Mouse (Mus musculus): ENCODE measurements around the gene Sdccag8. TPM values are rescaled to one million over a fixed set of nuclear protein-coding genes. Genes with fewer than 3 reads are reported as not detected.

The Sdccag8 gene
- polyA plus RNA-seq, 1 experiment from 2014 or later = 15.2 TPM

GRCm38 (mm10) chr1:176993141-176994010 is 178.9 kb downstream of the Sdccag8 start:
- Histone ChIP-seq H3K4me1 (peaks cover 30% of the 10 kb centered on the region), H3K27me3 (no peaks in the 10 kb centered on the region), H3K27ac (no peak overlapping the region), H3K9me3 (no peaks in the 10 kb centered on the region), H3K36me3 (no peaks in the 10 kb centered on the region), H3K9ac (no peak overlapping the region), H3K4me2 (no peak overlapping the region), H3K4me3 (no peak overlapping the region)
- no peak for ATAC-seq (ENCODE audit: insufficient number of reproducible peaks, low FRiP score, low TSS enrichment, low read depth)
- WGBS = 77% methylated on average over 18 of the region's 18 CpGs

DNA sequence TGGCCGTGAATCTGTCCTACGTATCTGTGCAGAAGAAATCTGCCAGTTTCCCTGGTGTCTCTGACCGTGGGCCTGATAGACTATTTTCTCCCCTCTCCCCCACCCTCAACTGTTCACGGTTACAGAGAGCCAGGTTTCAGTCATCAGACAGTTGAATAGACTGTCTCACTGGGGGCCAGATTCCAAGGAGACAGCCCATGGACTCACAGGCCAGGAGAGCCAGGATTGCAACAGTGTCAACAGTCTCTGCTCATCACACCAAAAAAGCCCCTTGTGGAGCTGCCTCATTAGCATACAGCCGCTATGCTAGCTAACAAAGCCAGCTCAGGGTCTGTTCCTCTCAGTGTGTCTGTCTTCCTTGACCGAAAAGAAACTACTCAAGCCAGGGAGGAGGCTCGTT is 179.6 kb downstream of the Sdccag8 start:
- 50% methylated on average over 7 of the region's 7 CpGs for WGBS
- Histone ChIP-seq H3K4me2 (no peak overlapping the region), H3K4me1 (peaks cover 35% of the 10 kb centered on the region), H3K27me3 (no peaks in the 10 kb centered on the region), H3K9ac (no peak overlapping the region), H3K4me3 (no peak overlapping the region), H3K36me3 (no peaks in the 10 kb centered on the region), H3K9me3 (no peaks in the 10 kb centered on the region), H3K27ac (peak overlapping the region; percentile 27; the same call in 1 of the 2 replicates)
- no peak for ATAC-seq (ENCODE audit: insufficient number of reproducible peaks, low FRiP score, low TSS enrichment, low read depth)

- peak overlapping the region; percentile 55; the same call in 1 of the 2 replicates for H3K27ac ChIP-seq
- 19% methylated on average over 11 of the region's 11 CpGs for WGBS
- H3K4me3 ChIP-seq = no peak overlapping the region
- no peaks in the 10 kb centered on the region for H3K9me3 ChIP-seq
- no peaks in the 10 kb centered on the region for H3K36me3 ChIP-seq
- no peak overlapping the region for H3K9ac ChIP-seq
- H3K4me1 ChIP-seq = peaks cover 39% of the 10 kb centered on the region
- no peak overlapping the region for H3K4me2 ChIP-seq
- H3K27me3 ChIP-seq = no peaks in the 10 kb centered on the region
- ATAC-seq (ENCODE audit: insufficient number of reproducible peaks, low FRiP score, low TSS enrichment, low read depth) = peak; percentile 49; the same call in 1 of the 2 replicates
Measured at GRCm38 (mm10) chr1:176994707-176995418, 180.4 kb downstream of the Sdccag8 start.

DNA sequence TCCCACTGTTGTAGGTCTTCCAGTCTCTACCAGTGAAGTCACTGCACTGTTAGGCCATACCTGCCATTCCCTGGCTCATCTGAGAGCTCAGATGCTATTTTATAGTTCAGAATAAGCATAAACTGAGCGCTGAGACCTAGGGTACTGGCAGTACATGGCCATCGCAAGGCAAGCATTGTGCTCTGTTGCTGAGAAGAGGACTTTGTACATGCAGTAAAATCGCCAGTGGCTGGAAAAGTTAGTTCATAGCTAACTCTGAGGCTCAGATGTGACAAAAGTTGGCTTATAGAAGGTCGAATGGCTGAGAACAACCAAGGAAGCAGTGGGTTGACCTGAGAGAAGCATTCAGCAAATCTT is 180.9 kb downstream of the Sdccag8 start:
- H3K27me3 ChIP-seq = no peaks in the 10 kb centered on the region
- H3K9ac ChIP-seq = no peak overlapping the region
- no peak for ATAC-seq (ENCODE audit: insufficient number of reproducible peaks, low FRiP score, low TSS enrichment, low read depth)
- no peaks in the 10 kb centered on the region for H3K9me3 ChIP-seq
- H3K4me3 ChIP-seq = no peak overlapping the region
- 0 out of 2 replicates have a peak overlapping the region, but pooled peaks have one; percentile 55 for H3K27ac ChIP-seq
- H3K4me2 ChIP-seq = no peak overlapping the region
- H3K36me3 ChIP-seq = no peaks in the 10 kb centered on the region
- peaks cover 39% of the 10 kb centered on the region for H3K4me1 ChIP-seq
- WGBS = 74% methylated on average over 4 of the region's 4 CpGs

DNA sequence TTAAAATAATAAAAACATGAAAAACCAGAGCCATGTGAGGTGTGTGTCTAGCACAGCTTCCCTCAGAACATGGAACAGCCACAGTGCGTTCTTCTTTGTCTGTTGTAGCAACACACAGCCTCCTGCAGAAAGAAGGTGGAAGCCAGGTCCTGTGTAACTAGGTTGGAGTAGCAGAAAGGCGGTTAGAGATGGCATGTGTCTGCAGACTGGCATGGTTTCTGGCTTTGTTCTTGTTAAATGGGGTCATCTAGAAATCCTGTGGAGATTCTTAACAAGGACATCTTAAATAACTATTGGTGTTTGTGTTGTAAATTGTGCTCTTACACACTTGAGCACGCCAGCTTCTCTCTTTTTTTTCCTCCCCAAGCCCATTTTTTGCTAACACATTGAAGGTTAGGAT is 181.7 kb downstream of the Sdccag8 start:
- H3K4me2 ChIP-seq = no peak overlapping the region
- no peaks in the 10 kb centered on the region for H3K9me3 ChIP-seq
- no peaks in the 10 kb centered on the region for H3K27me3 ChIP-seq
- no peaks in the 10 kb centered on the region for H3K36me3 ChIP-seq
- peaks cover 39% of the 10 kb centered on the region for H3K4me1 ChIP-seq
- no peak for ATAC-seq (ENCODE audit: insufficient number of reproducible peaks, low FRiP score, low TSS enrichment, low read depth)
- no peak overlapping the region for H3K9ac ChIP-seq
- 86% methylated on average over 3 of the region's 3 CpGs for WGBS
- no peak overlapping the region for H3K27ac ChIP-seq
- H3K4me3 ChIP-seq = no peak overlapping the region

GRCm38 (mm10) chr1:176996630-176997201 is 182.3 kb downstream of the Sdccag8 start:
- H3K9ac ChIP-seq = no peak overlapping the region
- no peak overlapping the region for H3K4me3 ChIP-seq
- peak overlapping the region; percentile 57; the same call in 1 of the 2 replicates for H3K27ac ChIP-seq
- no peaks in the 10 kb centered on the region for H3K27me3 ChIP-seq
- no peaks in the 10 kb centered on the region for H3K9me3 ChIP-seq
- peaks cover 39% of the 10 kb centered on the region for H3K4me1 ChIP-seq
- no peak overlapping the region for H3K4me2 ChIP-seq
- H3K36me3 ChIP-seq = no peaks in the 10 kb centered on the region
- no peak for ATAC-seq (ENCODE audit: insufficient number of reproducible peaks, low FRiP score, low TSS enrichment, low read depth)
- 43% methylated on average over 16 of the region's 16 CpGs for WGBS

DNA sequence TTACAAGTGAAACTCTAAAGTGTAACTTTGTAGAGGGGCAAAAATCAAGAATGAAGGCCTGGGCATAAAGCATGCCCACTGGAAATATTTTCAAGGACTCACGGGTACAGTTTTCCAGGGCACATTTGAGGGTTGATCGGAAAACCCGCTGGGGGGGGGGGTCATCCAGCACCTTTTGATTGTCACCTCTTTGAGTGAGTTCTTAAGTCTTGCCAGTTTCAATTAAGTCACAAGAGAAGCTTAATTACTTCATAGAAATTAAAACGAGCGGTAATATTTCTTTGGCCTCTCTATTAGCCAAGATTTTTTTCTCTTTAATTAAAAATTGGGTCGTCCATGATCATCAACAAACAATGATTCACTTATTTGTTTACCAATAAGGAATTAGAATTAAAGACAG is 182.8 kb downstream of the Sdccag8 start:
- no peak overlapping the region for H3K4me3 ChIP-seq
- H3K9ac ChIP-seq = no peak overlapping the region
- no peaks in the 10 kb centered on the region for H3K27me3 ChIP-seq
- no peaks in the 10 kb centered on the region for H3K9me3 ChIP-seq
- peak overlapping the region; percentile 57; the same call in 1 of the 2 replicates for H3K27ac ChIP-seq
- no peaks in the 10 kb centered on the region for H3K36me3 ChIP-seq
- 53% methylated on average over 6 of the region's 6 CpGs for WGBS
- no peak overlapping the region for H3K4me2 ChIP-seq
- no peak for ATAC-seq (ENCODE audit: insufficient number of reproducible peaks, low FRiP score, low TSS enrichment, low read depth)
- H3K4me1 ChIP-seq = peaks cover 39% of the 10 kb centered on the region

DNA sequence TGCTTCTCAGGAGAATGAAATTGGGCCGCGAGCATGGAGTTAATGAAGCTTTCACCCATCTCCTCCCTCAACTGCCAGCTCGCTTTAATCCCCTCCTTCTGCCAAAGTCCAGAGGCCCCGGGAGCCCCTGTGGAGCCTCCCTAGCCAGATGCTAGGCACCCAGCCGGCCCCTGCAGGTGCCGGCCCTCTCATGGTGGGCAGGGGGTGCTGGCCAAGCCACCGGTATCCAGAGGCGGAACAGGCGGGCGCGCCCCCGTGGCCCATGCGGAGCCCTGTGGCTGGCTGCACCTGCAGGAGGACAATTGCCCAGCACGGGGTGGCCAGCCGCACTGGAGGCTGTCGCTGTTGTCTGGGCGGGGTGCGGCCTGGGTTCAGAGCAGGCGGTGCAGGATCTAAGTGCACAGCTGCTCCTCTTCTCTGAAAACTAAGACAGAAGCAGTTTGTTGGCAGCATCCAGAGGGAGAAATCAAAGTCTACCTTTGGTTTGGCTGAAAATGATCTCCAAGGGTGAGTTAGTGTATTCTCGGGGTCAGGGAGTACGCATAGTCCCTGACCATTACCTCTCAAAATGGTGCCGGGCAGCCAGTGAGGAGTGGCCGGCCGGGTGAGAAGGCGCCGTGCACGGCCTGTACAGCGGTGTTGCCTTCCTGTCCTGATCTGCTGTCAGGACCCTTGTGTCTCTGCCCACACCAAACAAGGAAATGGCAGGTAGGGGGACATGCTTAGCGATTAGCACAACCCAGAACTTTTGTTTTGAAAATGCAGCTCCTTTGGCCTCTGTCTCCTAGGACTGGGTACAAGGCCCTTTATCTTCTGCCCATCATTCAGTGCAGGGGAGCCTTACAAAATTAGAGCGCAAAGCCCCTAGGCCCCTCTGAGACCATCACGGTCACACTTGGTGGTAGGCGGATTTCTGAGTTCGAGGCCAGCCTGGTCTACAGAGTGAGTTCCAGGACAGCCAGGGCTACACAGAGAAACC is 183.5 kb downstream of the Sdccag8 start:
- H3K4me2 ChIP-seq = no peak overlapping the region
- no peak overlapping the region for H3K27ac ChIP-seq
- 60% methylated on average over 32 of the region's 33 CpGs for WGBS
- no peaks in the 10 kb centered on the region for H3K9me3 ChIP-seq
- peaks cover 39% of the 10 kb centered on the region for H3K4me1 ChIP-seq
- H3K9ac ChIP-seq = no peak overlapping the region
- no peaks in the 10 kb centered on the region for H3K36me3 ChIP-seq
- no peaks in the 10 kb centered on the region for H3K27me3 ChIP-seq
- ATAC-seq (ENCODE audit: insufficient number of reproducible peaks, low FRiP score, low TSS enrichment, low read depth) = no peak
- no peak overlapping the region for H3K4me3 ChIP-seq

DNA sequence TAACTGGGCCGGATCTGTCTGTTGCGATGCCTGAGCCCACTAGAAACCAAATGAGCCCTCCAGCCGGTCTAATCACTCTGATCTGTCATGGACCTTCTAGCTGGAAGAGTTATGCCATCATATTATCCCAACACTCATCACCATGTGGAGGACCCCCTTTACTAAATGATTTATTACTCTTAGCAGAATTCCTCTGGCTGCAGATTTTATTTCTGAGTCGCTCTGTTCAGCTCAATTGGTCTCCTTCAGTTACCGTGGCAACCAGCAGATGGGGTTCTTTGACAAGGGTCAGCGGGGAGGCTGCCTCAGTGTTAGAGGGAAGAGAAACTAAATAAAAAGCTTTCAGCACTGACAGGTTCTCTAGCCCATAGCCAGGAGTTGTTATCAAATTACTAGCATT is 184.6 kb downstream of the Sdccag8 start:
- no peaks in the 10 kb centered on the region for H3K27me3 ChIP-seq
- no peaks in the 10 kb centered on the region for H3K36me3 ChIP-seq
- H3K9me3 ChIP-seq = no peaks in the 10 kb centered on the region
- H3K4me3 ChIP-seq = no peak overlapping the region
- no peak overlapping the region for H3K9ac ChIP-seq
- no peak for ATAC-seq (ENCODE audit: insufficient number of reproducible peaks, low FRiP score, low TSS enrichment, low read depth)
- H3K27ac ChIP-seq = no peak overlapping the region
- H3K4me1 ChIP-seq = peaks cover 33% of the 10 kb centered on the region
- H3K4me2 ChIP-seq = no peak overlapping the region
- WGBS = 17% methylated on average over 6 of the region's 6 CpGs

DNA sequence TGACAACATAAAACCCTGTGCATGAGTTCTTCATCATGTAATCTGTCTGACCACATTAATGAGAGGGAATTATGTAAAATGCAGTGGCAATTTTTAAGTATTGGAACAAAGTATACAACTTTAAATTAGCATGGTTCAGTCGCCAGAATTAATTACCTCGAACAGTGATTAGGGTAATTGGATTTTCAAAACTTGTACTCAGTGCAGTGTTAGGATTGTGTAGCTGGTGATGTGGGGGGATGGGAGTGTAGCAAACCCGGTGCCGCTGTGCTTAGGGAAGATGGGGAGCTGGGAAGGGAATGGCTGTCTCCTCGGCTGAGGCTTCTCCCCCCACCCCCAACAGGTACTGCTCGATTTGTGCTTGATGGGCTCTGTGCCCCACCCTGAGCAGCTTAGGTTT is 188.5 kb downstream of the Sdccag8 start:
- Histone ChIP-seq H3K36me3 (no peaks in the 10 kb centered on the region), H3K27me3 (no peaks in the 10 kb centered on the region), H3K9me3 (no peaks in the 10 kb centered on the region), H3K4me3 (no peak overlapping the region), H3K27ac (no peak overlapping the region), H3K9ac (no peak overlapping the region), H3K4me1 (peaks cover 12% of the 10 kb centered on the region; the same call in 1 of the 2 replicates), H3K4me2 (no peak overlapping the region)
- 61% methylated on average over 6 of the region's 6 CpGs for WGBS
- no peak for ATAC-seq (ENCODE audit: insufficient number of reproducible peaks, low FRiP score, low TSS enrichment, low read depth)

GRCm38 (mm10) chr1:177004041-177004741 is 189.7 kb downstream of the Sdccag8 start:
- H3K9ac ChIP-seq = no peak overlapping the region
- H3K9me3 ChIP-seq = no peaks in the 10 kb centered on the region
- 77% methylated on average over 4 of the region's 4 CpGs for WGBS
- H3K4me2 ChIP-seq = no peak overlapping the region
- ATAC-seq (ENCODE audit: insufficient number of reproducible peaks, low FRiP score, low TSS enrichment, low read depth) = no peak
- H3K36me3 ChIP-seq = no peaks in the 10 kb centered on the region
- 0 out of 2 replicates have a peak, but pooled peaks cover 3% of the 10 kb centered on the region for H3K4me1 ChIP-seq
- no peak overlapping the region for H3K27ac ChIP-seq
- H3K4me3 ChIP-seq = no peak overlapping the region
- no peaks in the 10 kb centered on the region for H3K27me3 ChIP-seq

Data from limb, embryonic 15.5 days (tissue).